Mouse (Mus musculus) liver, embryonic 14.5 days (tissue): Measurements from ENCODE around the gene Ltb4r1. TPM values are rescaled to one million over a fixed set of nuclear protein-coding genes. Genes with fewer than 3 reads are reported as not detected.

Source experiments
- ATAC-seq: fragments of 200-750 bp; cut with Nextera tagmentation; 2 replicates; pipeline ENCODE4 v1.8.0; 2017; ENCODE audit warnings: moderate number of reproducible peaks, mild to moderate bottlenecking, moderate library complexity; ENCODE audit not compliant: insufficient read depth
- DNase-seq, 3 experiments: peaks; one replicate each; pipeline ENCODE4 v3.0.0-alpha.2; 2012 to 2013; ENCODE audit warnings: low read depth in 3 of 3, low spot score in 3 of 3
- H3K27ac ChIP-seq: fragments of 300-500 bp; sonication (generic); 2 replicates; pipeline ENCODE4 v1.5.1; 2014; ENCODE audit warnings: moderate library complexity, mild to moderate bottlenecking, control low read depth, inconsistent platforms
- H3K27me3 ChIP-seq: fragments of 300-500 bp; sonication (generic); 2 replicates; pipeline ENCODE4 v1.6.1; 2014; ENCODE audit warnings: mild to moderate bottlenecking, low read length, moderate library complexity; ENCODE audit not compliant: control insufficient read depth, insufficient read depth
- H3K36me3 ChIP-seq: fragments of 300-500 bp; sonication (generic); replicated peaks from 2 replicates; pipeline ENCODE4 v1.6.1; 2014; ENCODE audit warnings: low read depth; ENCODE audit not compliant: control insufficient read depth, insufficient read depth
- H3K4me1 ChIP-seq, 2 experiments: fragments of 200-500 bp in 1 of 2; fragments of 300-500 bp in 1 of 2; sonication (generic) in 1 of 2; replicated peaks; 2 replicates each; pipeline ENCODE4 v1.6.1; 2012 to 2014; ENCODE audit warnings: antibody characterized with exemption in 1 of 2, inconsistent platforms in 1 of 2, low read length in 1 of 2; ENCODE audit not compliant: control insufficient read depth in 2 of 2, insufficient read depth in 2 of 2
- H3K4me2 ChIP-seq: fragments of 300-500 bp; sonication (generic); 2 replicates; pipeline ENCODE4 v1.6.1; 2014; ENCODE audit warnings: low read depth, mild to moderate bottlenecking, control low read depth, moderate library complexity
- H3K4me3 ChIP-seq, 2 experiments: fragments of 200-500 bp in 1 of 2; fragments of 300-500 bp in 1 of 2; sonication (generic) in 1 of 2; 2 replicates each; pipeline ENCODE4 v1.5.1; 2012 to 2014; ENCODE audit warnings: low read depth in 2 of 2, low read length in 2 of 2, mild to moderate bottlenecking in 2 of 2, control low read depth in 1 of 2, inconsistent platforms in 1 of 2, moderate library complexity in 1 of 2; ENCODE audit not compliant: insufficient read depth in 1 of 2
- H3K9ac ChIP-seq: fragments of 300-500 bp; sonication (generic); replicated peaks from 2 replicates; pipeline ENCODE4 v1.6.1; 2014; ENCODE audit warnings: mild to moderate bottlenecking, control low read depth, moderate library complexity
- H3K9me3 ChIP-seq: fragments of 300-500 bp; sonication (generic); 2 replicates; pipeline ENCODE4 v1.6.1; 2016; ENCODE audit warnings: low read length, mixed read lengths; ENCODE audit not compliant: control insufficient read depth
- CTCF ChIP-seq: IDR thresholded peaks from 2 replicates; pipeline ENCODE4 v1.5.1; 2016; ENCODE audit warnings: antibody characterized with exemption, low read depth, control low read depth
- EP300 ChIP-seq: IDR thresholded peaks from 2 replicates; pipeline ENCODE4 v1.6.1; 2016; ENCODE audit warnings: antibody characterized with exemption, low read depth
- WGBS: fragments of 180-500 bp; shearing (Covaris S2); extraction: QIAGEN DNeasy Blood & Tissue Kit; methylation state at CpG from one replicate; pipeline ENCODE4 v1.1.7; 2014; ENCODE audit not compliant: insufficient replicate concordance; 5-methylcytosine and 5-hydroxymethylcytosine counted together
- polyA plus RNA-seq, 2 experiments: library from polyadenylated mRNA; depleted of rRNA in 1 of 2; stranded (reverse) in 1 of 2; unstranded in 1 of 2; fragments of >200 nt; fragmentation: Nextera tagmentation in 1 of 2; extraction: Ambion mirVana in 1 of 2; gene quantifications; 2 replicates each; pipeline versions ENCODE4 v1.2.1 to v1.2.3; 2012 to 2014

Gene Ltb4r1
- polyA plus RNA-seq, 2 experiments: 2.7 to 2.9 TPM

GRCm38 (mm10) chr14:55788256-55789050 is 22.7 kb downstream of the Ltb4r1 start, which contains the start of gene Ripk3:
Ripk3 (minus strand) TSS chr14:55788865.
- peaks cover 0 to 7% of the 10 kb centered on the region in 2 experiments; a peak in 3 of 4 replicates for H3K4me1 ChIP-seq
- peak within 1 kb of the TSS; percentile 63 to 77 for H3K4me3 ChIP-seq
- peak within 1 kb of the TSS; percentile 91 for H3K4me2 ChIP-seq
- DNase-seq (peak; percentile 35 to 57 (median 43)), ATAC-seq (peak; percentile 65; the same call in 1 of the 2 replicates)
- peaks cover 7% of the 10 kb centered on the region for H3K27me3 ChIP-seq
- peak within 1 kb of the TSS; percentile 48 for H3K9ac ChIP-seq
- WGBS: 4% methylated on average over 40 of the region's 40 CpGs
- H3K27ac ChIP-seq: no peak within 1 kb of the TSS
- TF ChIP-seq EP300 (no peak), CTCF (peak; percentile 36)
- no peaks in the 10 kb centered on the region for H3K36me3 ChIP-seq
- no peaks in the 10 kb centered on the region for H3K9me3 ChIP-seq

DNA sequence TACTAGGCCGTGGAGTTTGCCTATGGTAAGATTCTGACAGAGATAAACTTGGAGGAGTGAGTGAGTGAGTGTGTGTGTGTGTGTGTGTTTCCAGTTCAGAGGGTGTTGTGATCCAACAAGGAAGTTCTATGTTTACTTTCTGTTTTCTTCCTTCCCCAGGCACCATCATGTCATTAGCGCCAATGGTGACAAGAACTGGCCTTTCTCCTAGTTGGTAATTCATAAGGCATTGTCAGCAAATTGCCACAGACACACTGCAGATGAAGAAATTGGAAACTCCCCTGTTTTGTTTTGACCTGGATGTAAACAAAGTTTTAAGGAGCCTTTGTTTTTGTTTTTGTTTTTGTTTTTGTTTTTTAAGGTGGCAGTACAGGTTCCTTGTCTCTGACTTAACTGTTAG is 27.7 kb downstream of the Ltb4r1 start:
- H3K27me3 ChIP-seq: no peaks in the 10 kb centered on the region
- peaks cover 3 to 8% of the 10 kb centered on the region in 2 experiments for H3K4me1 ChIP-seq
- ATAC-seq (no peak), DNase-seq (no peak)
- no peaks in the 10 kb centered on the region for H3K9me3 ChIP-seq
- no peak overlapping the region for H3K9ac ChIP-seq
- H3K36me3 ChIP-seq: no peaks in the 10 kb centered on the region
- H3K4me3 ChIP-seq: no peak overlapping the region
- no peak for TF ChIP-seq CTCF
- TF ChIP-seq EP300: no peak
- no peak overlapping the region for H3K4me2 ChIP-seq
- WGBS: 38% methylated on average over 2 of the region's 2 CpGs
- no peak overlapping the region for H3K27ac ChIP-seq

DNA sequence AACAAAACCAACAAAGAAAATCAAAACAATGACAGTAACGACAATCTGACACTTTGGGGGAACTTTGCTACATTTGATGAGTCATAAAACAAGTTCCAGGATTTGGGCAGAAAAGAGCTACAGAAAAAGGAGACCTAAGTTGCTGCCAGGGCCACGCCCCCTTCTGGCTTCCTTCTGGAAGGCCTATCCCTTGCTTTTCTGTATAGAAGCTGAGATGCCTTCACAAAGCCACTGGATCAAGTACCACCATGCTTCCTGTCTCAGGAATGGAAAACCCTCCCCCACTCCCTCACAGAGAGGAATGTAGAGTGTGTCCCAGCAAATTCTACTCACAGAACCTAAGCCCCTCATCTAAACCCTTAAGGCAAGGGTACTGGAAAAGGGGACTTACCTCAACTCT is 28.2 kb downstream of the Ltb4r1 start:
- Histone ChIP-seq H3K4me2 (no peak overlapping the region), H3K4me3 (no peak overlapping the region), H3K27ac (no peak overlapping the region), H3K9ac (no peak overlapping the region), H3K9me3 (no peaks in the 10 kb centered on the region), H3K4me1 (peaks cover 3 to 6% of the 10 kb centered on the region in 2 experiments), H3K27me3 (no peaks in the 10 kb centered on the region), H3K36me3 (no peaks in the 10 kb centered on the region)
- no peak for TF ChIP-seq EP300
- TF ChIP-seq CTCF: no peak
- no peak for ATAC-seq
- DNase-seq: no peak
- 52% methylated on average over 2 of the region's 2 CpGs for WGBS

- peaks cover 3 to 6% of the 10 kb centered on the region in 2 experiments for H3K4me1 ChIP-seq
- WGBS: 52% methylated on average over 15 of the region's 15 CpGs
- H3K9me3 ChIP-seq: no peaks in the 10 kb centered on the region
- no peak for TF ChIP-seq CTCF
- no peak for TF ChIP-seq EP300
- DNase-seq: no peak
- no peak overlapping the region for H3K9ac ChIP-seq
- no peak for ATAC-seq
- no peak overlapping the region for H3K27ac ChIP-seq
- H3K4me2 ChIP-seq: no peak overlapping the region
- no peaks in the 10 kb centered on the region for H3K36me3 ChIP-seq
- H3K4me3 ChIP-seq: no peak overlapping the region
- H3K27me3 ChIP-seq: no peaks in the 10 kb centered on the region
Observed at GRCm38 (mm10) chr14:55795380-55796163, 29.8 kb downstream of the Ltb4r1 start.

- 22% methylated on average over 16 of the region's 16 CpGs for WGBS
- H3K9ac ChIP-seq: no peak overlapping the region
- H3K4me3 ChIP-seq: peak overlapping the region; percentile 21 to 35
- H3K36me3 ChIP-seq: no peaks in the 10 kb centered on the region
- ATAC-seq (no peak), DNase-seq (no peak)
- no peak for TF ChIP-seq CTCF
- no peak for TF ChIP-seq EP300
- no peaks in the 10 kb centered on the region for H3K27me3 ChIP-seq
- H3K4me1 ChIP-seq: no peaks in the 10 kb centered on the region
- H3K27ac ChIP-seq: no peak overlapping the region
- no peaks in the 10 kb centered on the region for H3K9me3 ChIP-seq
- peak overlapping the region; percentile 57 for H3K4me2 ChIP-seq
Observed at GRCm38 (mm10) chr14:55814885-55815284, 49.1 kb downstream of the Ltb4r1 start.
